Mouse (Mus musculus): Measurements from ENCODE around the gene Fbxo2.

DNA sequence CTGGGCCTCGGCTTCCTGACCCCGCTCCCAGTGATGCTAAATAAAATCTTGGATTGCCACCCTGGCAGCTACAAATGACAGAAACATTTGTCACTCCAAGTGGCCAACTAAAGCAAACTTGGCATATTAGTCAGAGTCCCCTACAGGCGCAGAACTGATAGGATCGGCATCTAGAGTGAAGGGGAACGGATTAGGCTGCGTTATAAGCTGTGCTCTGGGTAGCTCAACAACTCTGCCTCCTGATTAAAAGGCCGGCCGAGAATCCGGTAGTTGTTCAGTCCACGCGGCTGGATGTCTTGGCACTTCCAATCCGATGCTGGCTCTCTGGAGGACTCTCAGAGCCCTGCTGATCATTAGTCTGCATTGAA, 14.1 kb downstream of the Fbxo2 start:
- TF ChIP-seq CTCF (IDR thresholded peaks at IDR 0.05; ENCODE audit: low read depth), result no peak
- no peak for TF ChIP-seq EP300 (IDR thresholded peaks at IDR 0.05; ENCODE audit: low read depth)
